Mouse (Mus musculus): ENCODE data around the gene Lair1. TPM values are rescaled to one million over a fixed set of nuclear protein-coding genes. Genes with fewer than 3 reads are reported as not detected.
"Not testable (repeated sequence)": the region's sequence is repeated elsewhere in the genome, so short reads cannot be mapped to it uniquely, and the experiment has no call there.

Gene Lair1
- total RNA-seq (2014; fragmentation: Nextera tagmentation) (10.6 and 13.4 TPM in 2 replicates), total RNA-seq (2017) (7.2 and 22.0 TPM in 2 replicates)

- peak; percentile 93 for ATAC-seq (replicated peaks; ENCODE audit: low FRiP score, low TSS enrichment, poor library complexity, severe bottlenecking)
These were observed at the start of gene Lair1 for GRCm38 (mm10) chr7:4063013-4063412. TSS of gene Lair1 (minus strand) at chr7:4063204.

DNA sequence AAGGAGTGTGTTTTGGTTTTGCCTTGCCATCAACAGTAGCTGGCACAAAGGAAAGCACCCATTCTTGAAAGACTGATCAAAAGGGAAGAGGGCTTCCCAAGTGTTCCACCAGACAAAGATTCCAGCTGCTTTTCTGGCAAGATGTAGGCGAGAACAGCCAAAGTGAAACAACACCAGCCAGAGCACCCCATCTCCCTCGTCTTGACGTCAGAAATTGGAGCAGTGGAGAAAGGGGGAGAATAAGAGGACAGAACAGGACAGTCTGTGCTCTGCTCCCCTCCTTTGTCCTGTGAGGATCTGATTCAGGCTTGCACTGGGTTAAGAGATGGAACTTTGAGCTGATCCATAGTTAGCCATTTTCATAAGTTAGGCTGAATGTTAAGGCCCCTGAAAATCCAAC is 48.8 kb upstream of the Lair1 start:
- ATAC-seq (replicated peaks; ENCODE audit: low FRiP score, low TSS enrichment, poor library complexity, severe bottlenecking): no peak

DNA sequence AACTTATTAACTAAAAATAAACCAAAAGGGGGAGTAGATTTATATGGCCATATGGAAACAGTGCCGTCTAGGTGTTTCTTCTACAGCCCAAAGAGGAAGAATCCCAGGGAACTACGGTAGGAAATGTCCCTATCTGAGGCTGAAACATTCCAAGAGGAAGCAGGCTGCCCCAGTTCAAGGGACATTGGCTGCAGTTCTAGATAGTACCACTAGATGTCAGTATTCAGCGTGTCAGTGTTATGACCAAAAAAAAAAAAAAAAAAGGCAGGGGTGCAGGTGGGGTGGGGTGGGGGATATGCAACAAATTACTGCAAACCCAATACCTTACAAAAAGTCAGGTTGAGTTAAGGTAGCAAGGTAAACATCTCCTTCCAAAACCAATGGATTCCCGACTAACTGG is 40.4 kb upstream of the Lair1 start:
- peak; percentile 50; the same call in 1 of the 2 replicates for ATAC-seq (replicated peaks; ENCODE audit: low FRiP score, low TSS enrichment, poor library complexity, severe bottlenecking)

DNA sequence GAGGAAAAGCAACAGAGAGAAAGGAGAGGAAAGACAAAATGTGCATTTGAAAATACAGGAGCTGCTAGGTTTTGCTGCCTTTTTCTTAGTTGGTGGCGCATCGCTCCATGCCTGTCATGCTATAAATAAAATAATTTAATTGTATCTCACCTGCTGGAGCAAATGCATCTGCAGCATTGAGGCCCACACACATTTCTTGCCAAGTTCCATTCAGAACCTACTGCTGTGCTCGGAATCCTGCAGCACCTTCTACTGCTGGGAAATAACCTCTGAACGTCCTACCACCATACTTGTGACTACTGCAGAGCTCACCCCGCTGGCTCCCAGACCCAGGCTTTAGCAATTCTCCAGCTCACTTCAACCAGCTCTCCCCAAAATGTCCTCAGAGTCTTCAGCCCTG is 38.1 kb upstream of the Lair1 start:
- ATAC-seq (replicated peaks; ENCODE audit: low FRiP score, low TSS enrichment, poor library complexity, severe bottlenecking): no peak

- no peak for ATAC-seq (replicated peaks; ENCODE audit: low FRiP score, low TSS enrichment, poor library complexity, severe bottlenecking)
These were observed 35.8 kb upstream of the Lair1 start for GRCm38 (mm10) chr7:4098832-4099231.

GRCm38 (mm10) chr7:4098301-4098700 is 35.3 kb upstream of the Lair1 start:
- no peak for ATAC-seq (replicated peaks; ENCODE audit: low FRiP score, low TSS enrichment, poor library complexity, severe bottlenecking)

- peak; percentile 79 for ATAC-seq (replicated peaks; ENCODE audit: low FRiP score, low TSS enrichment, poor library complexity, severe bottlenecking)
These were observed 28.2 kb upstream of the Lair1 start for GRCm38 (mm10) chr7:4091170-4091569.

DNA sequence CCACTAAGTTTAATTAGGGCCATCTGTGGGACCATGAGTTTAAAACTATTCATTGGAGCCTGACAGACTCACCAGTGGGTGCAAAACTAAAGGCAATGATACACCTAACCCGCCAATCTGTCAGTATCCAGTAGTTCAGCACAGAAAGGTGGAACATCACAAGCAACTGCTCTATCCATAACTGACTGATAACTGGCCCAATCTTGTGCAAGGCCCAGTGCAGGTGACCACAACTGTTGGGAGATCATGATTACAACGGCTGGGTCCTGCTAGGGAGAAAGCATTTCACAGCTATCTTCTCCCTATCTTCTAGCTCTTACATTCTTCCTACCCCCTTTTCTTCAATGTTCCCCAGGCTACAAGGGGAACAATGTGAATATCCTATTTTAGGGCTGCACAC is 25.7 kb upstream of the Lair1 start:
- ATAC-seq (replicated peaks; ENCODE audit: low FRiP score, low TSS enrichment, poor library complexity, severe bottlenecking): peak; percentile 55

- ATAC-seq (replicated peaks; ENCODE audit: low FRiP score, low TSS enrichment, poor library complexity, severe bottlenecking): 0 out of 2 replicates have a peak, but pooled peaks have one; percentile 3
These were observed 25.0 kb upstream of the Lair1 start for GRCm38 (mm10) chr7:4087896-4088480.

DNA sequence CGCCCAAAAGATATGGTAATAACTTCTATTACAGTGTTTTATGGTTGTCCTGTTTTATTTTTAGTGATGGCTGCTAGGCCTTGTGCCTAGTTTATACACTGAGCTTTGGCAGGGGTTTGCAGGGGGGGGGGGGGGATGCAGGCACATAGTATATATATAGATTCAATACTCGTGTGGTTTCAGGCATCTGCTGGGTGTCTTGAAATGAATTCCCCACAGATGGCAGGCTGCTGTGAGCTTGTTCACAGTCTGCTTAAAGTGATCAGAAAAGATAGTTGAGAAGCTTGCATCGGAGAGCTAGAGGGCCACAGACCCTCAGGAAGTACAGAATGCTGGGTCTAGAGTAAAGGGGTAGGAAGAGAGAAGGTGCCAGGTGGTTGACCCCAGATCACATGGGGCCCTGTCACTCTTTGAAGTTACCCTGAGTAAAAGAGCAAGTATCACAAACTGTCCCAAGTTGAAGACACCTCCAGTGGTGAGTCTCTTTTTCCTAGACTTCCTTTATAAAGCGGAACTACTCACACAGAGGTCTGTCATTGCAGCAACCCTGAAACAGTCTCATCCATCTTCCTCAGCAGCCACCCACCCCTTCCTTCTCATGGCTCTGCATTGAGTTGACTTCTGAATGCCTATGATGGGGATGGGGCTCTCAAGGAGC is 24.4 kb upstream of the Lair1 start:
- ATAC-seq (replicated peaks; ENCODE audit: low FRiP score, low TSS enrichment, poor library complexity, severe bottlenecking): 0 out of 2 replicates have a peak, but pooled peaks have one; percentile 9

- no peak for ATAC-seq (replicated peaks; ENCODE audit: low FRiP score, low TSS enrichment, poor library complexity, severe bottlenecking)
These were observed 22.6 kb upstream of the Lair1 start for GRCm38 (mm10) chr7:4085562-4085961.

GRCm38 (mm10) chr7:4084161-4084560 is 21.2 kb upstream of the Lair1 start:
- ATAC-seq (replicated peaks; ENCODE audit: low FRiP score, low TSS enrichment, poor library complexity, severe bottlenecking): no peak

GRCm38 (mm10) chr7:4082804-4083203 is 19.8 kb upstream of the Lair1 start:
- ATAC-seq (replicated peaks; ENCODE audit: low FRiP score, low TSS enrichment, poor library complexity, severe bottlenecking): peak; percentile 67

DNA sequence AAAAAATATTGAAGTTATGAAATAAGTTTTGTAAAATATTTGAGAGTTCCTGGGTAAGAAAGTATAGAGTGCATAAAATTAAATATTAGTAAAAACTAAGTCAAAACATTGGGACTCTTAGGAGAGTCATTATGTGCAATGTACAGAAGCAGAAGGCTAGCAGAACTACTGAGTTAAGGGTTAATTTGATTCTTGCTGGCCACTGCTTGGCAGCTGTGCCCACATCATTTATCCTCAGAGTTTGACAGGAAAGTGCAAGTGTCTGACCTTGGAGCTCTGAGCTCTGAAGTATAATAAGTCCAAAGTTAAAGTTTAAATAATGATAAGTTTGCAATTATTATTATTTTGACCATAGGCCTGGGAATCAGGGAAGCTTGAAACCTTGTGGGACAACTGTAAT is 18.7 kb upstream of the Lair1 start:
- ATAC-seq (replicated peaks; ENCODE audit: low FRiP score, low TSS enrichment, poor library complexity, severe bottlenecking): no peak

GRCm38 (mm10) chr7:4080552-4080951 is 17.5 kb upstream of the Lair1 start:
- 0 out of 2 replicates have a peak, but pooled peaks have one; percentile 31 for ATAC-seq (replicated peaks; ENCODE audit: low FRiP score, low TSS enrichment, poor library complexity, severe bottlenecking)

- ATAC-seq (replicated peaks; ENCODE audit: low FRiP score, low TSS enrichment, poor library complexity, severe bottlenecking): no peak
These were observed 16.5 kb upstream of the Lair1 start for GRCm38 (mm10) chr7:4079511-4079910.

DNA sequence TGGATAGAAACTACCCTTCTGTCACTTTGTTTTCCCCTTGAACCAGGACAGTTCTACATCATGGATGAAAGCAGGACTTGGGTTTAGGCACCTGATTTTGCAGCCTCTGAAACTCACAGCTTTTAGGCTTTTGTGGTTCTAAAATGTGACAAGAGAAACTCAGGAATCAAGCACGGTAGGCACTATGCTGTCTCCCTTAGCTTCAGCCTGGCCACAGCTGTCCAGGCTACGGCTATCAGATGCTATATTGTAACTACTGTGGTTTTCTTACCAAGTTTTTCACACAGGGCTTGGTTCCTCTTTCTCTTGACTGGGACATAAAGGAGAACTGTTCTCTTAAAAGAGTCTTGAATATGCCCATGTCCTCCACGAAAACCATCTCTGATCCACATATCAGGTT is 10.1 kb upstream of the Lair1 start:
- ATAC-seq (replicated peaks; ENCODE audit: low FRiP score, low TSS enrichment, poor library complexity, severe bottlenecking): peak; percentile 72

DNA sequence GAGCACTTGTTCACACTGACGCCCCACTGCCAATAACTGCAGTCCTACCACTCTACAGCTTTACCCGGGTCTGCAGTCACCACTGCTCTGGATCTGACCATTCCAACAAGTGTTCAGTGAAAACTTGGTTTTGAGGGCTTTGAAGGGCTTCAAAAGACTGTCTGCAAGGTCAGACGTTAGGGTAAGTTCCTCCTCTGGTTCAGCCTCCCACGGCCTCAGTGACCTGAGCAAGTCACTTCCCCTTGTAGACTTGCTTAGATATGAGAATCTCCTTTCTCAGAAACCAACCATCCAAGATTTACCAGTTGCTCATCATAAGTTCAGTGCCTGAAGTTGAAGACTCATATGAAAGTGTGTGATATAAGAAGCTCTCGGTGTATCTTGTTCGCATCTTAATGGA is 8.1 kb upstream of the Lair1 start:
- ATAC-seq (replicated peaks; ENCODE audit: low FRiP score, low TSS enrichment, poor library complexity, severe bottlenecking): no peak

- no peak for ATAC-seq (replicated peaks; ENCODE audit: low FRiP score, low TSS enrichment, poor library complexity, severe bottlenecking)
These were observed 866 bp upstream of the Lair1 start for GRCm38 (mm10) chr7:4063714-4064425.

DNA sequence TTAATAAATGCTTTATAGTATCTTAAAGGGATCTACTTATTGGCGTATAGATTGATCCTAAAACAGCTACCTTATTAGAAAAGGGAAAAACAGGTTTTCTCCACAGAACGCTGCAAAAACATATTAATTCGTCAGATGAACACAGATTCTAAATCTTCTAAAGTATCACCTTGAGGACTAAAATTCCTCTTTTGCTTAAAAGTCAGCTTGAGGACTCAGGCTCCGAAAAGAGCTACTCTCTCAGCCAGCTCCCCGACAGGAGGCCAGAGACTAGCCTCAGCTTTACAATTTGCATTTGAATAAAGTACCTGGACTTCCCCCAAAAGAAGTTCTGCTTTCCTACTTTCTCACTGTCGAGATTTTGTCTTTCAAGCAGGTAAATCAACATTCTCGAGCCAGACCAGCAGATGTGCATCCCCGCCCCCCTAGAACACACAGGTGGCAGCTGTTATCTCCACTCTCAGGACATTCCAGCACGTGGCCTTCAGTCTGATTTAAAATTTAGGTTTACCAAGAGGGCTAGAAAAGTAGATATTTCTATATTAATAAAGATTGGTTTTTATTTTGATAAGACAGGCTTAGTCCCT is 2.3 kb downstream of the Lair1 start:
- not testable (repeated sequence) for ATAC-seq (replicated peaks; ENCODE audit: low FRiP score, low TSS enrichment, poor library complexity, severe bottlenecking)
